Mouse (Mus musculus): ENCODE measurements around the gene Akt3. TPM values are rescaled to one million over a fixed set of nuclear protein-coding genes. Genes with fewer than 3 reads are reported as not detected.
A peak's percentile ranks its signal among the peaks of the same experiment; 100 is the strongest.

The Akt3 gene
- polyA plus RNA-seq (2012; rRNA removed) = 44.3 and 47.3 TPM in 2 replicates

DNA sequence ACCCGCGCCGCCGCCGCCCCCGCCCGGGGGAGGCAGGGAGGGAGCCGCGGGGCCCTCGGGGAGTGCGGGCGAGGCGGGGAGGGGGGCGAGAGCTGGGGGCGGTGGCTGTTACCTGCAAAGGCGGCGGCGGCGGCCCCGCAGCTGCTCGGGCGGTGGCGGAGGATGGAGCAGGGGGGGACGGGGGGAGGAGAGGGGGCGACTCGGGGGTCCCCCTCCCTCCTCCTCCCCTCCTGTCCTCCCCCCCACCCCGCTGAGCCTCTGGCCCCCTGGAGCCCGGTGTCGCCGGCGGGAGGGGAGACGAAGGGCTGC lies at the start of gene Akt3:
Gene Akt3, minus strand, starts transcription at position 170 of the 309 bp plus-strand sequence.
- no peak for DNase-seq (ENCODE audit: extremely low spot score in 1 of 2, low spot score in 1 of 2)

DNA sequence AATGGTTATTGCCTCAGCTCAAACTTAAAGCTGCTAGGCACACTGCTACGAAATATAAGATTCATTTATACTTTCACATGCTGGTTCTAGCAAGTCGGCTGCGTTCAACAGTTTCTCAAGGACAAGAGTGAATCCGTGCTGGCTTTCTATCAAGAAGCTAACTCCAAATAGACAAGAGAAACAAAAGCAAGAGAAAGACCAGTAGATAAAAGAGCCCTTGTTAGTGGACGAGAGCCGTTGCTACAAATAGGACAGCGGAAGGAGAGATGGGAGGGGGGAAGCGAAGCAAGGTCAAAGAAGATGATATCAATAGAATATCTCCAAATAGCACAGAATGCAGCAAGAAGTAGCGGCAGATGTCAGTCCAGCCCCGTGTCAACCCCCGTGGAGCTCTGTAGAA lies 49.5 kb upstream of the Akt3 start:
- DNase-seq (ENCODE audit: extremely low spot score in 1 of 2, low spot score in 1 of 2) = peak in 1 of 2 experiments; percentile 40

DNA sequence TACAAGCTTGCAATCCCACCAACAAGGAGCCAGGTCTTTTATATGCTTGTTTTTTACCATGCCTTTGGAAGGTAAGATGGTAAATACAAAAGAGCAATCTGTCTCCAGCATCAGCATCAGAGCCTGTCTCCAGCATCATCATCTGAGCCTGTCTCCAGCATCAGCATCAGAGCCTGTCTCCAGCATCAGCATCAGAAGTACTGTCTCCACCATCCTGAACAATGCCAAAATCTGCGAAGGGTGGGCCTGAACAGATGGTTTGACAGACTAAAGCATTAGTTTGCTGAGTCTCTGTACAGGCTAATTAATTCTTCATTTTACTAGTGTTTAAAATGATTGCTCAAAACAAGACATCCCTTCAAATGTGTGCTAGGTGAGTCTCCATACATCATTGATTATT lies 40.2 kb upstream of the Akt3 start:
- DNase-seq (ENCODE audit: extremely low spot score in 1 of 2, low spot score in 1 of 2) = no peak

DNA sequence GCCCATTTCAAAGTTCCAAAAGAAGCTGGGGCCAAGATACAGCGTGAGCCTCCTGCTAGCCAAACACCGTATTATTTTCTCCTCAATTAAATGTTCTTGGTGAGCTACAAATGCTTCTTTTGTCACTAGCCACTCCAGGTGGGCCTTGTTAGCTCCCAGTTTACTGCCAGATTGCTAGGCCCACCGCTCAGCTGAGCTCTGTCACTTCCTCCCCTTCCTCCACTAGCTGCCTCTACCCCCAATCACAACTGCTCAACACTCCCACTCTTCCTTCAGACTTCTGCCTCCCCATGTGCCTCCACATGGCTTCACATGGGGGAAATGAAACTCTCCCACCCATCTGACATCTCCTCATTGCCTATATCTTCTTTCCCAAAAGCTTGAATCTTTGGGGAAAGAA lies 28.8 kb upstream of the Akt3 start:
- DNase-seq (ENCODE audit: extremely low spot score in 1 of 2, low spot score in 1 of 2) = no peak

DNA sequence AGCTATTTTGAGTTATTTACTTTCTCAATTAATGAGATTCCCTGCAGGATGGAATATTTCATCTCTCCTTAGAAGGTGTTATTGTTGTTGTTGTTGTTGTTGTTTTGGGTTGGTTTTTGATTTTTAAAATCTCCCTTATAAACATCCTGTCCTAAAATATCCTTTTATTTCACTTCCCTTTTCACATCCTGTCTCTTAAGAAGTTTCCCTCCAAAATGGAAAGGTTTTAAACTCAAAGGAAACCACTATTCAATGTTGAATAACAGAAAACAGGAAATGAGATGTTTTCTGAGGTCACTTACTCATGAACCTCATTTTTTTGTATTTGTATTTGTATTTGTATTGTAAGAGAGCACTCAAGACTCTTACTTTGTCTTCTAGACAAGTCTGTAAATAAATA lies 23.9 kb upstream of the Akt3 start:
- DNase-seq (ENCODE audit: extremely low spot score in 1 of 2, low spot score in 1 of 2) = no peak

DNA sequence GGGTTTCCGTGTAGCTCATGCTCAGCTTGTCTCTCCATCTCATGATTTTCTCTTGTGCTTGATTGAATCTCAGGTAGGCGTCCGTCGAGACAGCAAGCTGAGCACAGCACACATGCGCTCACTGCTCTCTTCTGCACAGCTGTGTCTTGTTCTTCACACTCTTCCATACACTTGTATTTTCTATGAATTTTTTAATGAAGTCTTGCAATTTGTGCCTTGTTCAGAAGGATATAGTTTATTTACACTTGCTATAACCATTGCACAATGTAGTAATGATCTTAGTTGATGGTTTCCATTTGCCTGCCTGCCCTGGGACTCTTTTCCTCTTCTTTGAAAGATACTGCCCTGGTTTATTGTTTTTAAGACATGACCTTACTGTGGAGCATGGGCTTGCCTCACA lies 19.4 kb upstream of the Akt3 start:
- DNase-seq (ENCODE audit: extremely low spot score in 1 of 2, low spot score in 1 of 2) = no peak

DNA sequence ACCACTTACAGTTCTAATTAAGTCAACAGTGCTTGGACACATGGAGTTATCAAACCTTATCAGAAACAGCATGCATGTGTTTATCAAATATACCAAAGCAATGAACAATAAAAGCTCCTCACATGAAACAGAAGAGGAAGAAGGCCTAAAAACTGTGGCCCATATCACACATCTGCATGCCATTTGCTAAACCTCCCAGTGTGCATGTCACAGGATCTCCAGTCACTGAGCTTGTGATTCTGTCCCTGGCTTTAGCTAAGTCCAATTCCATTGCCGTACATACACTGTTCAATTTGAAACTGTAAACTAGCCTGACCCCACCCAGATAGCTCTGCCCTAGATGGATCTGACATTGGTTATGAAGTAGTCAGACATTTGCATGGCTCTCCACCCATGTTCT lies 9.6 kb upstream of the Akt3 start:
- no peak for DNase-seq (ENCODE audit: extremely low spot score in 1 of 2, low spot score in 1 of 2)

DNA sequence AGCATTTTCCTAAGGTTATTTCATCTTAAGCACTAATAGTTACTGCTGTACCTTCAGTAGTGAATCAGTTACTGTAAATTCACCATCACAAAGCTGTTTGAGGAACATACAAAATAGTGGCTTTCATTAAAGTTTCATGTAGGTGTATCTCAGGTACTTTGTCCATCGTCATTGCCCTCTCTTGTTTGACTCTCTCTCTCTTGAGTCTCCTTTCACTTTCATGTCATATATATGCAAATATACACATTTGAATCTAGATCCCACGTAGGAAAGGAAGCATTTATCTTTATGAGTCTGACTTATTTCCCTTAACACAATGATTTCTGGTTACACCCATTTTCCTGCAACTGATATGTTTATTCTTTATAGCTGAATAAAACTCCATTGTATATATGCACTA lies 4.9 kb upstream of the Akt3 start:
- DNase-seq (ENCODE audit: extremely low spot score in 1 of 2, low spot score in 1 of 2) = no peak

DNA sequence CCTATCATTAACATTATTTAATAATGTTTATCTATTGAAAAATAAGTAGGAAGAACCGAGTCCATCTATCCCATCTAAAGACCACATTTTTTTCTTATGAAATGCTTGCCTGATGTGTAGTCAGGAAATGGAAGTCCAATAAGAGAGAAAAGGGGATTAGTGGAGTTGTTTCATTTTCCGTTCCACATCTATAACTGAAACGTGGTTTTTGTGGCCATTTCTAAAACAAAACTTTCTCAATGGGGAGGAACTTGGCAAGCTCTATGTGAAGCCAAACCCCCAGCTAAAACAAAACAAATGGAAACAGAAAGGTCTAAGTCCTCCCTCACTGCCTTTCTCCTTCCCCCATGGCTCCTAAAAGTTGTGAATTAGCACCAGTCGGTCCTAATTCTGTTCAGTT lies 2.8 kb upstream of the Akt3 start:
- DNase-seq (ENCODE audit: extremely low spot score in 1 of 2, low spot score in 1 of 2) = no peak

DNA sequence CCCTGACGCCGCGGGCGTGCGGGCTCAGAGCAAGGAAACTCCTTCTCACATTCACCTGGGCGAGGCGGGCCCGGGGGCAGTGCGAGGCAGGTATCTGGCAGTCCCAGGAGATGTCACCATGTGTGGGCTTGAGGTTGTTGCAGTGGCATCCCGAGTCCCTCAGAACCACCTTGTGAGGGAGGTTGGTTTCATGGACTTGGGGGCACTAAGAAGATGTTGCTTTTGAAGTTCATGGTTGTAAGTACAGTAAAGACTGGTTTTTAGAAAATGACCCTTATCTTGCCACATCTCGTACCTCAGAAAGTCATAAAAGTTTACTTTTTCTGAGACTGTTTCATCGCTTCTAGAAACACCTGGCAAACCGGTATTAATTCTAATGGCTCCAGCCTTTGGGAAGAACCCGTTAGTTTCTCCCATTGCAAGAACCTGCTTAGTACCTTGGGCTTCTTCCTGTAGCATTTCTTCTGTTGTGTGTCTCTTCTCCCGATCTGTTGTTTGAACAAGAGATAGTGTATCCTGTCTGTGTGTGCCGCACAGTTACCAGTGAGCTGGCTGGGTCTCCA lies 1.1 kb upstream of the Akt3 start:
- DNase-seq (ENCODE audit: extremely low spot score in 1 of 2, low spot score in 1 of 2) = no peak

DNA sequence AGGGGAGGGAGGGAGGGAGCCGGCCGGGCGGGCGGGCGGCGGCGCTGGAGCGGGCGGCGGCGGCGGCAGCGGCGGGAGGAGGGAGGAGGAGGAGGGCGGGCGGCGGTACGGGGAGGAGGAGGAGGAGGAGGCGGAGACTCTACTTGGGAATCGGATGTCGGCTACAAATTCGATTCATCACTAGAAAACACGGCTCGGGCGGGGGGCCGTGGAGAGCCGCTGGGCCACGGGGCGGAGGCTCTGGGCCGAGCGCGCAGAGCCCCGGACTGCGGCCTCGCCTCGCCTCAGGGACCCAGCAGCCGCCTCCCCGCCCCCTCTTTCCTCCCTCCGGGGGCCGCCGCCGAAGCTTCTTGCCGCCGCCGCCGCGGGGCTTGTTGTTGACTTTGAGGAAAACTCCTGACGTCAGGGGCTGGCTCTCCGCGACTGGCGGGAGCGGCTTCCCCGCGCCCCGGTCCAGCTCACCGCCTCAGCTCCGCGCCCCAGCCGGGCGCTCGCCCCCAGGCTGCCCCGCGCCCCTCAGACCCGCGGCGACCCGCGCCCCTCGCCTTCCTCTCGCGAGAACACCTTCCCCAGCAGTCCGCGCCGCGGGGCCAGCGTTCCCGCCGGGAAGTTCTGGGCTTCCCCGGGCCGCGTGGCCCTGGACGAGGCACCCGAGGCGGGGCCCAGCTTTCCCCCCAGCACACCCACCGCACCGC lies 487 bp upstream of the Akt3 start:
- peak; percentile 38 to 78 for DNase-seq (ENCODE audit: extremely low spot score in 1 of 2, low spot score in 1 of 2)

DNA sequence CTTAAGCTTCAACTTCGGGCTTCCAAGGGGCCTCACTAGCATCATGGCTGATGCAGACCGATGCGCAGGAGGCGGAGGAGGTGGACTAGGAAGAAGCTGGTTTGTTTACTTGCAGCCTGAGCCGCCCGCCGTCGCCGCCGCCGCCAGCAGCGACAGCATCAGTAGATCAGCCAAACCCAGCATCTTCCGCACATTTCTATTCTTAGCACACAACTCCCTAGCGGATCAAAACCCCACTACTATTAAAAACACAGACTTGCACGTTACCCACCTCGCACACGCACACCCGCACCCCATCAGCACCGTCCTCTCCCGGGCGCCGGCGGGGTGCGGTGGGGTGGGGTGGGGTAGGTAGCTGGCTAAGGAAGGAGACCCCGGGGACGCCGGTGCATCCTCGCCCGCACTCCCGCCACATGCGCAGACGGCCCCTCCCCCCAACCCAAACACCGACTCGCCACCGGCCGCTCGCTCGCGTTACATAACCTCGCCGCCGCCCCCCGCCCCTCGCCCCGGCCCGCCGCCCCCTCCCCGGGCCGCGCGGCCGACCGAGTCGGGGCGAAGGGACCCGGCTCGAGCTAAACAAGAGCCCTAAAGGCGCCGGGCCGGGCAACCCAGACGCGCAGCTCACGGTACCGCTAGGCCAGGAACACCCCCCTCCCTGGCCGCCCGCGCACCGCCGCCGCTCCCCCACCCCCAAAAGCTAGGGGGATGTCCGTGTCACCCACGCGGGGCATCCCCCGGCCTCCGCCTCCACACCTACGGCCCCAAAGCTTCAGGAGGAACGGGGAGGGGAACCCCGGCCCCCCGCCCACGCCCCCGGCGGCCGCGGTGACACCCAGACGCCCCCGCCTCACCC lies 597 bp downstream of the Akt3 start:
- DNase-seq (ENCODE audit: extremely low spot score in 1 of 2, low spot score in 1 of 2) = peak; percentile 61 to 77

DNA sequence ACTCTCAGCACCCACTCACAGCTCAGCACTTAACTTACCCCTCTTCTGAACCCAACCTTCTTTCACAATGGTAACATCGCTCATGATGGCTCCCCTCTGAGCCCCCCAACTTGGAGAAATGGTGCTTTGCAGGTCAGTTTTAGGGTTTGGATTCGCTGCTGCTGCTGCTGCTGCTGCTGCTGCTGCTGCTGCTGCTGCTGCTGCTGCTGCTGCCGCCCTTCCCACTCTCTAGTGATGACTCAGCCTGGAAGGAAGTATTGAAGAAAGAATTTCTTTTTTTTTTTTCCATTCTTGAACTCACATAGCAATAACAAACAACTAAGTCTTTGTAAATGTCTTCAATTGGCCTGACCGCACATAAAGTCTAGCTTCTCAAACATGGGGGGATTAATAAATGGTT lies 9.4 kb downstream of the Akt3 start:
- DNase-seq (ENCODE audit: extremely low spot score in 1 of 2, low spot score in 1 of 2) = peak in 1 of 2 experiments; percentile 19

DNA sequence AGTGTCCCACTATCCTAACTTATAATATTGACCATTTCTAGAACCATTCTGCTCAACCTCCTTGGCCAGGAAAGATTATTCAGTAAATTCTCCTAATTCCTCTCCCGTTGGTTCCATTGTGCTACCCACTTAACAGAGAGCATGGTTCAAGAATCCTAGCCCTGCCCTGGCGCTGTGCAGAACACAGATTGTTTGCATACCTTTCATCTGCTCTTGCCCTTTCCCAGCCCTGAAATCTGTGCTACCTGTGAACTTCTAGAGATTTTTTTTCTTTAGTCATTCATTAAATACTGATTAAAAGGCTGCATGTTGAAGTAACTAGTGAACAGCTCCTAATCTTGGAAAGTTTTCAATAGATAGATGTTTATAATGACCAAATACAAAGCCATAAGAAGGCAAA lies 19.6 kb downstream of the Akt3 start:
- DNase-seq (ENCODE audit: extremely low spot score in 1 of 2, low spot score in 1 of 2) = no peak

DNA sequence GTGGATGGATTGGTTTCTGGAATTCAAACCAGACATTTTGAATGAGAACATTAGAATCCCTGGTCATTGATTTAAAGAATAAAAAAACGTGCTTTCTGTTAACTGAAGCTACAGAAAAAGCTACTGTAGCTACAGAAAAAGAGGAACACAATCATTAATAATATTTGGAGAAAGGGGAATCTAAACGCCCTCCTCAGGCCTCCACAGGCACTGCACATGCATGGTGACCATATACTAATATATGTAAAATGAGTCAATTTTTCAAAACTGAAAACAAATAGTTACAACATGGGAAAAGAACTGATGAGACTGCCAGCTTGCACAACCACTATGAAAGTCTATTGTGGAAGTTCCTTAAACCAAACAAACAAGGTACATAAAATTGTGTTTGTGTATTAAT lies 21.3 kb downstream of the Akt3 start:
- no peak for DNase-seq (ENCODE audit: extremely low spot score in 1 of 2, low spot score in 1 of 2)

DNA sequence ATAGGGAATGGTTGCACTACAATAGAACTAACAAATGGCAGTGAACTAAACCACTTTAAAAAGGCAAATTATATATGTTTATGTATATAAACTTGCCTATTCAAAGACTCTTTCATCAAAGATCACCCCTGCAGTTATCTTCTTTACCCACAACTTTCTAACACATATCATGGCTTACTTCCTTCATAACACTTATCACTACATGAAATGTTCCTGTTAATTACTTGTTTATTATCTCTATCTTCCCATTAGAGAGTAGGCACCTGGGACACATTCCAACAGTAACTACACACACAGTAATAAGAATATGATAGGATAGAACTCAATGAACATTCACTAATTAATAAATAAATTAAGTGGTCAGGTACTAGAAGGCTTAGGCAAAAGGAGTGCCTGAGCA lies 21.8 kb downstream of the Akt3 start:
- DNase-seq (ENCODE audit: extremely low spot score in 1 of 2, low spot score in 1 of 2) = no peak

DNA sequence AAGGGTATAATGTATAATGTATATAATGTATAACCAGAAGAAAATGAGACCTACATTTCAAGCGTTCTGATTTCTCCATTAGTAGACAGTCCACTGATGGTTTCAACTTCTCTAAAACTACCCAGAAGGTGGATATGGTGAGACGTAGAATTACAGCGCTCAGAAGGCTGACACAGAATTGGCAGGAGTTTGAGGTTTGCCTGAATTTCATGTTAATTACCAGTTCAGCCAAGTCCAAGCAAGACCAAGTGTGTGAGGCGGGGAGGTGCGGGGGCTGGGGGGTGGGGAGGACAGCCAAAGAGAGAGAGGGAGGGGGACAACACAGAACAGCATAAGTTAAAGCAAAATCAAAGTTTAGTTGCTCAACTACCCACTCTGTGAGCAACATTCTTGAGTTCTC lies 23.5 kb downstream of the Akt3 start:
- DNase-seq (ENCODE audit: extremely low spot score in 1 of 2, low spot score in 1 of 2) = no peak

DNA sequence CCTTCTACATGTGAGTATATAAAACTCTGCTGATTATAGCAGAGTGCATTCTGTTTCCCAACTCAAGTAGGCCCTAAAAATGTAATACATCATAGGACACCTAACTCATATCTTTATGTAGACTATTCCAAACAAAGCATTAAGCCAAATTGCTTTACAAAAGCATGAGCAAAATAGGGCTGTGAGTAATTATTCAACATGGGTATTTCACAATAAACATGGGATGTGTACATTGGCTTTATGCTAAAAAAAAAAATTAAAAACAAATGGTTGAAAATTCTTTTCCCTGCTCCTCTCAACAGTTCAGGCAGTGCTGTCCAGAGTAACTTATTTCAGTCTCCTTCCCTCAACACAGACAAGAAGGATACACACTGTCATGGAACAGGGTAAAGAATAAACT lies 26.9 kb downstream of the Akt3 start:
- DNase-seq (ENCODE audit: extremely low spot score in 1 of 2, low spot score in 1 of 2) = no peak

DNA sequence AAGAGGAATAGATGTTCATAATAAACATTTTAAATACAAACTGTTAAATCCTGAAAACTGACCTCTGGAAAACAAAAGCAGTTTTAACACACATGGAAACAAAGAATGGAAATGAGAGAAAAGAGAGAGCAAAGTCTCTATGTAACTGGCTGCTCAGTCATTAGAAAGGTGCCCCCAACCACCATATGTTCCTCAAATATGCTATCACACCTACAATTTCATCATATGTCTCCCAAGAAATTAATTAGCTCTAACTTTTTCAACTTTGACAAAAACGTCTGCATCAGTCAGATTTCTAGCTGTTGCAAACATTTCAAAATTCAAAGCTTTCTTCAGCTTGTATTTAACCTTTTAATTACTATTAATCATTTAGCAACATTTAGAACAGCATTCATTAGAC lies 59.0 kb downstream of the Akt3 start:
- no peak for DNase-seq (ENCODE audit: extremely low spot score in 1 of 2, low spot score in 1 of 2)

DNA sequence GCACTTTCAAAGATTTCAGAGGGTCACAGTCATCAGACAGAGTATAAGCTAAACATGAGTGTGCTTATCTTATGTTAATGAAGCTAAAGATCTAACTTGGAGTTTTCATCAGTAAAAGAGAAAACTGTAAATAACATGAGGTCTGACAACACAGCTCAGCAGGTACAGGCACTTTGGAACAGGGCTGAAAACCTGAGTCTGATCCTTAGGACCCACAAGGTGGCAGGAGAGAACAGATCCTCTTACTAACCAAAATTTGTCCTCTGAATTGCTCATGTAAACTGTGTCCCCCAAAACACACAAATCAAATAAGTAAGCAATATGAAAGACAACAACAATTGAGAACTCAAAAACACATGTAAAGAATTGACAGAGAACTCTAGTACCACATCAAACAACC lies 62.8 kb downstream of the Akt3 start:
- peak in 1 of 2 experiments; percentile 26 for DNase-seq (ENCODE audit: extremely low spot score in 1 of 2, low spot score in 1 of 2)

DNA sequence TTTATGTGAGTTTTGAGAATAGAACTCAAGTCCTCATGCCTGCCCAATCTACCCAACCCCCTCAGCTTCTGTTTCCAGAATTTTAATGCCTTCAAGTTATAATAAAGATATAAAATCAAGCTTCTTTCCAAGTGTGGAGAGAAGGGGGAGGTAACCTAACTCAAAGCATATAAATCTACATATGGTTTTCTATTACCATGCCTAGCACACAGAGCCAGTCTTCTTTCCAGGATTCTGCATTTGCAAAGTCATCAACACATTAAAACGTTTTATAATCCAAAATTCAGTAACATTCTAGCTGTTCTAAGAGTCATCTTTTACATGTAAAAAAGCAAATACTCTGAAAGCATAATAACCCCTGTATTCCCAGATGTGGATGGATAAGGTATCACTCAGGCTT lies 63.7 kb downstream of the Akt3 start:
- no peak for DNase-seq (ENCODE audit: extremely low spot score in 1 of 2, low spot score in 1 of 2)

DNA sequence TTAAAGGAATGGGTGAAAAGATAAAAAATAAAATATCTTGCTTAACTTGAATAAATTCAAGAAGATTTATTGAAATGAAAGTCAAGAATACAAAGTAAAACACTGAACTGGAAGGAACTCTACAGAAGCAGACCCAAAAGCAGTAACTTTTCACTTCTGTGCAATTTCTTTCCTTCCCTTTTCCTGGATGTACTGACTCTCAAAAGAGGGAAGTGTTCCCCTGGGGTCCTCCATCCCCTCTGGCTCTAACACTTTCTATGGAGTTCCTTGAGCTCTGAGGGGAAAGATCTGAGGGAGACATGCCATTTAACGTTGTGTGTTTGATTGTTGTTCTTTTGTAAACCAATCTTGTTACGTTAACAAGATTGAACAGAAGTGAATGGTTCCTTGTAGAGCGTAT lies 66.4 kb downstream of the Akt3 start:
- DNase-seq (ENCODE audit: extremely low spot score in 1 of 2, low spot score in 1 of 2) = no peak
